Mouse (Mus musculus) bone marrow macrophage, adult 2 months (primary cell): ENCODE measurements at regions not wholly inside any gene's neighbourhood (a gene's known extent, or its start where the extent isn't known, plus 50 kb on each side); places are given as distances from the start of the nearest gene placed in this dataset.

Source experiments
- H3K27ac ChIP-seq: 2 replicates; pipeline ENCODE4 v1.5.1; 2012; ENCODE audit warnings: low read depth, low read length; ENCODE audit not compliant: insufficient read depth
- H3K4me1 ChIP-seq: 2 replicates; pipeline ENCODE4 v1.6.1; 2012; ENCODE audit warnings: low read length; ENCODE audit not compliant: control insufficient read depth, insufficient read depth
- H3K4me3 ChIP-seq: 2 replicates; pipeline ENCODE4 v1.5.1; 2012; ENCODE audit warnings: mild to moderate bottlenecking, low read length, moderate library complexity; ENCODE audit not compliant: insufficient read depth
- CTCF ChIP-seq: IDR thresholded peaks from 2 replicates; pipeline ENCODE4 v1.5.1; 2012; ENCODE audit warnings: low read depth, mild to moderate bottlenecking, low read length, moderate library complexity
- POLR2A ChIP-seq: IDR thresholded peaks from 2 replicates; pipeline ENCODE4 v1.6.1; 2012; ENCODE audit warnings: mild to moderate bottlenecking, low read depth, low read length, borderline replicate concordance

- H3K27ac ChIP-seq, result no peak overlapping the region
- TF ChIP-seq POLR2A, result no peak
- TF ChIP-seq CTCF, result no peak
- H3K4me1 ChIP-seq, result peaks cover 3% of the 10 kb centered on the region; the same call in 1 of the 2 replicates
- H3K4me3 ChIP-seq, result no peak overlapping the region
Measured at GRCm38 (mm10) chr3:157710790-157711381, 144.2 kb downstream of the Ptger3 start.

- Histone ChIP-seq H3K4me3 (no peak overlapping the region), H3K4me1 (peaks cover 15% of the 10 kb centered on the region), H3K27ac (no peak overlapping the region)
- TF ChIP-seq CTCF (no peak), POLR2A (no peak)
Measured at GRCm38 (mm10) chr3:157699961-157700360, 133.3 kb downstream of the Ptger3 start.

GRCm38 (mm10) chr3:157698529-157698928 is 131.8 kb downstream of the Ptger3 start:
- H3K4me1 ChIP-seq, result peaks cover 15% of the 10 kb centered on the region
- no peak overlapping the region for H3K4me3 ChIP-seq
- no peak for TF ChIP-seq CTCF
- TF ChIP-seq POLR2A, result no peak
- H3K27ac ChIP-seq, result no peak overlapping the region

GRCm38 (mm10) chr3:157695128-157696075 is 128.7 kb downstream of the Ptger3 start:
- TF ChIP-seq CTCF, result no peak
- TF ChIP-seq POLR2A, result no peak
- Histone ChIP-seq H3K4me1 (peaks cover 11% of the 10 kb centered on the region), H3K27ac (no peak overlapping the region), H3K4me3 (no peak overlapping the region)
